Mouse (Mus musculus): ENCODE measurements around the gene Bicral. TPM values are rescaled to one million over a fixed set of nuclear protein-coding genes. Genes with fewer than 3 reads are reported as not detected.
"Not testable (repeated sequence)": the region's sequence is repeated elsewhere in the genome, so short reads cannot be mapped to it uniquely, and the experiment has no call there.

Gene Bicral
- total RNA-seq, 2 experiments from 2014 or later: 61.5 to 65.7 TPM

DNA sequence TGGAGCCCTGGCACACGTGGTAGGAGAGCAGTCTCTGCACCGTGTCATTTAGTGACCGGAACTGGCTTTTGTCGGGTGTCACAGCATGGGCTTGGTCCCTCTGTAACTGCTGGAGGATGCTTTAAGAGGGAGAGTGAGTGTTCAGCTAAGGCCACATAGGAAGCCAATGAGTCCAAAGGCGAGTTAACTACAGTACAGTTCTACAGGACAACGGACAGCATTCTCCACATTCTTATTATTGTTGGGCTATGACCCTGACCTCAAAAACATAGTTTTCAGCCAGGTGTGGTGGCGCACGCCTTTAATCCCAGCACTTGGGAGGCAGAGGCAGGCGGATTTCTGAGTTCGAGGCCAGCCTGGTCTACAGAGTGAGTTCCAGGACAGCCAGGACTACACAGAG lies 49.9 kb downstream of the Bicral start:
- DNase-seq (ENCODE audit: low spot score in 2 of 2): no peak

DNA sequence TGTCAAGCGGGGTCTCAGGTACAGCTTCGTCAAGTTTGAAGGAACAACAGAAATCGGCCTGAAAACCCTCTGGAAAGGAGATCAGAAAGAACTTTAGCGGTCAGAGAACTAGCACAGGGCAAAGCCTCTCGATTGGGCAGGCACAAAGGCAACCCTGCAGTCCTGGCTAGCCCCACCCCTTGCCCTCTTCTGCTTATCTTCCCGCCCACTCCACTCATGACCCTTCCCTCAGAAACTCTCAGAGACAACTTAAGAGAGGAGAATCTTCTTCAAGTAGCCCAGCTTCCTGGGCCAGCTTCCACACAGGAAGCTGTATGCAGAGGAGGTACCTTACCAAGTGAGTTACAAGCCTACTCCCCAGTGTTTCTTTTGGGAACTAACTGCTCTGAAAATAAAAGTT lies 56.5 kb downstream of the Bicral start:
- no peak for DNase-seq (ENCODE audit: low spot score in 2 of 2)

DNA sequence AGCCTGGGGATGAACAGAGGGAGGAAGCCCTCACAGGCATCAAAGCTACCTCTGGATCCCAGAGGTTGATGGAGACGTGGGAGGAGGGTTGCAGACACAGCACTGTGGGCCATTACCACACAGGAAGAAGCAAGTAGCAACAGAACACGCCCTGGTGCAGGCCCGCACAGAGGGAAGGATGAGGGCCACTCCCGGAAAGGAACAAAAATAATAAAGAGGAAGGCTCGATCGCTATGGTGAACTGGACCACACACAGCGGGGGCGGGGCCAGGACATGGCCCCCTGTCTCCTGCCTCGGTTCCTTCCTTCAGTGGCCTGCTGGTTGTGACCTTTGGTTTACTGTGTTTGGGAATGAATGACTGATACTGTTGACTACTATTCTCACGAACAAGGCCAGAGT lies 58.6 kb downstream of the Bicral start:
- no peak for DNase-seq (ENCODE audit: low spot score in 2 of 2)

DNA sequence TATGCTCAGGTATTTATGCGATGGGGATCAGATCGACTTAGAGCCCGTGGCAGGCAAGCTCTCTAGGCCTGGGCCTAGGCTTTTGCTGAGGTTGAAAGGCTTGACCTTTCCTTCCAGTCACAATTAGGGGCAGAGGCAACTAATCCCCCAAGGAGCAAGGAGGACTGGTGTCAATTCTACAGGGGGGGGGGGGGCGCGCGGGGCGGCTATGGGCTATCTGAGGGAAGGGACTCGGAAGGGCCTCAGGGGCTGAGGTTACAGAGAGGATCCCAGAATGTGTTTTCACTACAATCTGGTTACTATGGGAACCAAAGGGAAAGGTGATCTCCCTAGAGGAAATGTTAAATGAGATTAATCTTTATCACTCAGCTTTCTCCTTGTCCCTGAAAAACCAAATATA lies 60.9 kb downstream of the Bicral start:
- DNase-seq (ENCODE audit: low spot score in 2 of 2): no peak

DNA sequence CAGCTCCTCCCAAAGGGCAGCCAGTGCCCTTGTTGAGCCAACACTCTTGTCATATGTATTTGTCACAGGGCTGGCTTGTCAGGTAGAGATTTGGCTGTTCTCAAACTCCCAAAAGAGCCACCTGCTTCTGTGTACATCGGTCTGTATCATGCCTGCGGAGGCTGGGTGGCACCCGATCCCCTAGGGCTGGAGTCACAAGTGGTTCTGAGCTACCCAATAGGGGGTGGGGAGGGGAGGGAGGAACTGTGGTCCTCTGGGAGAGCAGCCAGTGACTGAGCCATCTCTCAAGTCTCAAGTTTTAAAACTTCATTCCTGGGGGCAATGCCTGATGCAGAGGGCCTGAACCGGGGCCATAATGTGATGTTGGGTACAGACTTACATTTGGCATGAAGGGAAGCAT lies 61.5 kb downstream of the Bicral start:
- no peak for DNase-seq (ENCODE audit: low spot score in 2 of 2)

DNA sequence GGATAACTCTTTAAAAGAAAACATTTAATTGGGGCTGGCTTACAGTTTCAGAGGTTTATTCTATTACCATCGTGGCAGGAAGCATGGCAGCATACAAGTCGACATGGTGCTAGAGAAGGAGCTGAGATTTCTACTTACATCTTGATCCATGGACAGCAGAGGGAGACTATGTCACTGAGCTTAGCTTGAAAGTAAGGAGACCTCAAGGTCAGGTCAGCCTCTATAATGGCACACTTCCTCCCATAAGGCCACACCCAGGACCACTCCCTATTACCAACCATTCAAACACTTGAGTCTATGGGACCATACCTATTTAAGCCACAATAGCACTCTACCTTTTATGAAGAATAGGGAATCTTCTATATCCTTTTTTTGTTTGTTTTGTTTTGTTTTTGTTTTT lies 65.3 kb downstream of the Bicral start:
- no peak for DNase-seq (ENCODE audit: low spot score in 2 of 2)

DNA sequence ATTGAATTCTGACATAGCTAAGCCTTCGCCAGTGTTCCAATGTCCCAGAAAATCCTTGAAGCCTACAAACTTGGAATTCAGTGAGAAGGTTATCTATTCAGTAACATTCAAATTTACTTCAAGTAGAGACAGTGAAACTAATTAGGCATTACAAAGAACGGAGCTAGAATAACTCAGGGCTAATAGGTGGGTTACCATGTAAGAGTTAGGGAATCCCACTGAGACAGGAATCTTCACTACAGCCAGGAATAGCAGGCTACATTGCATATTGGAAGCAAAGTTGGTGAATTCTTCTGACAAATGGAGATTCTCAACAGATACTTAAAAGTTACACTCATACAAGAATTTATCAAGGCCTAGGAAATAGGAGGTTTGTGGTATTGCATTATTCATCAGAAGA lies 70.3 kb downstream of the Bicral start:
- DNase-seq (ENCODE audit: low spot score in 2 of 2): not testable (repeated sequence)

DNA sequence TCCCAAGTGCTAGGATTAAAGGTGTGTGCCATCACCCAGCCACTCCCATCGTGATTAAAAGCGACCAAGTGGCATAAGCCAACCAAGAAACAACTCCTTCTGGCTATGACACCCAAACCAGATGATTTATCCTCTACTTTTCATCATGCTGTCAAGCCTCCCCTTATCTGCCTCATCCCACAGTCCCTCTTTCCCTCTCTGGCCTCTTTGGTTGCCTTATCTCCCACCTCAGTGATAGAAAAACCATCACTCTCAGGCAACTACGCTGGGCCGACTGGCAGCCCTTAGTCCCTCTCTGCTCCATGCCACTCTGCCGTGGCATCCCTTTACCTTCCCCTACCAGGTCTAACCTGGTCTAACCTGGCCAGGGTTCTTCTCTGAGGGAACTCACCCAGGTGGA lies 71.3 kb downstream of the Bicral start:
- DNase-seq (ENCODE audit: low spot score in 2 of 2): no peak

DNA sequence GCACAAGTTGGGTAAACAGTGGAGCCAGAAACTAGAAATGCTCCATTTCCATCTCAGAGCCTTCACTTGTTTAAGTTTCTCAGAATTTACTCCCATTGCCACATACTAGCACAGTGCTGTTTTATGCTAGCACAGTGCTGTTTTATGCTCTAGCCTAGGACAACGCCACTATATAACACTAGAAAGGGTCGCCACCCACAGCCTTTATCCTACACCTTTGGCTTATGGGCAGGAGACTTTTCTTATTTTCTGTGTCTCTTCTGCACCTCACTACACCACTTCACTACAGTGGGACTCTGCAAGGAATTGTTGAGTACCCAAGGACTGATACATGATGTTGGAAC lies 75.1 kb downstream of the Bicral start:
- no peak for DNase-seq (ENCODE audit: low spot score in 2 of 2)

DNA sequence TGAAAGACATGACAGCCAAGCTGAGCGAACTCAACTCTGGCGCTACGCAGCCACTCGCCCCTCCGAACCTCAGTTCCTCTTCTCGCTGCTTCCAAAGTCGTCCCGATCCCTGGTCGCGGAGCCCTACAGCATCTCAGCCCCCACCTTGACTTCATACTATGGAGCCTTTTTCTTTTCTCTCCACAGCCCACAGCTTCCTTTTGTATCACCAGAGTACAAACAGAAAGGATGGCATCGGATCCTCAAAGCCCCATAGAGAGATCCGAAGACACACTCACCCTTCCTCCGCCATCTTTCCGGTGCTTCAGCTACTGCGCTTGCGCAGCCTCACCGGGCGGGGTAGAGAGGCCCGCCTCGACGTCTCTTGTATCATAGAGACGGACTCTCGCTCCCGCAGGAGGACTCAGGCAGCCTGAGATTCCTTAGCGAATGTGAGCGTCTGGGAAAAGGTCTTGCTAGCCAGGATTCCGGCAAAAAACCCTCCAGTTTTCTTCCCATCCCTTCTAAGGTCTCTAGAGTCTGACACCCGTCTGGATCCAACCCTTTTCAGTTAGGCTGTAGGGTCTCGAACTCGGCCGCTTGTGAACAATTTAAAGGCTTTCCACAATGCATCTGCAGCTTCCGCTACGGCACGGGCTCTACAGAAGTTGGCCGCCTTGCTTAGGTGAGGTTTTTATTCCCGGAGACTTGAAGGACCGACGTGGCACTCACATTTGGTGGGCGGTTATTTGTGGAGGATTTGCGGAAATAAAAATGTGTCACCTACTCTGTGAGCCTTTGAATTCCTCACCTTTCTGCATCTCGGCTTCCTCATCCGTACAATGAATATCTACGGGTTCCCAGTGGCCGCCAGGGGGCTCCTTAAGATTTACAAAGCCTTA lies 75.7 kb downstream of the Bicral start, which contains the start of gene Rpl7l1:
Gene Rpl7l1 (minus strand): TSS at position 332 of the 881 bp plus-strand sequence.
- DNase-seq (ENCODE audit: low spot score in 2 of 2): peak; percentile 90 to 92

DNA sequence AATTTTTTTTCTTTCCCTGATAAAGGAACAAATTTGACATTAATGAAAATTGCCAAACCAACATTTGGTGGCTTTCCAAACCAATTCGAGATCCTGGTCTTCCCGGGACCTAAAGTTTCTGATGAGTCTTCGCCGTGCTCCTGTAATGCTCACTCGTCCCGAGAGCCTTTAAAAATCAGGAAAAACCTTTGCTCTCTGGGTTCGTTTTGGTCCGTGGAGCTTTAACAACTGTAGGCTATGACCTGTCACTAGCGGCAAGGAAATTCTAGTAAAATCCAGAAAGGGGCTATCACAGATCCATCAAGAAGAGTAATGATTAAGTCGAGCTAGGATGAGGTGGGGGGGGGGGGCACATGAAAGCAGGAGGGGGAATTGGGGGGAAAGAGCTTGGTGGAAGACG lies 76.4 kb downstream of the Bicral start:
- no peak for DNase-seq (ENCODE audit: low spot score in 2 of 2)

DNA sequence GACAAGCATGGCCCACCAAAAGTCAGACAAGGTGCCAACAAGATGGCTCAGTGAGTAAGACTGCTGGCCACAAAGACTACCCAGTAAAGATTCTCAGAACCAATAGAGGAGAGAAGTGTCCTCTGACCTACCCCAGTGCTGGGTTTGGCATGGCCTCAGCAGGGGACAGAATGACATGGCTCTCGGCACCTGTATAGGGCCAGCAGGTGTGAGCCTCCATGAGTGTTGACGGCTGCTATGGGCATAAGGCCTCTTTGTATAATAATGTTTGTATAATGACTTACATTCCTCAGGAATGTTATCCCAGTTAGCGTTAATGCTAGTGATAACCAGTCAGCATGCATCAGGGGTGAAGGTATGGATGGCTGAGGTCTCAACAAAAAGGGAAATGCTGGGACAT lies 82.2 kb downstream of the Bicral start:
- DNase-seq (ENCODE audit: low spot score in 2 of 2): no peak

DNA sequence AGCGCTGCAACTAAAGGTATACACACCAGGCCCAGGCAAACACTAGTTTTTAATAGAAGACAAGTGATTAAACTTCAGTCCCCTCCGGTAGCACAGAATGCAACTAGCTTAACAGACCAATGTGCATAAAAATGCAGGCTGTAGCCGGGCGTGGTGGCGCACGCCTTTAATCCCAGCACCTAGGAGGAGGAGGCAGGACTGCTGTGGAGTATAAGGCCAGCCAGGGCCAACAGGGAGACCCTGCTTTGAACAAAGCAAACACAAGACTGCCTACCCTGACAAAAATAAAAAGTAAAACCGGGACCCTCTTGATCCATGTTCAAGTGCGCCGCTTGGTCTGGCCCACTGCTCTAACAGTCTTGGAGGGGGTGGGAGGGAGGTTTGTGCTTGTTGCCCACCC lies 83.2 kb downstream of the Bicral start:
- no peak for DNase-seq (ENCODE audit: low spot score in 2 of 2)

DNA sequence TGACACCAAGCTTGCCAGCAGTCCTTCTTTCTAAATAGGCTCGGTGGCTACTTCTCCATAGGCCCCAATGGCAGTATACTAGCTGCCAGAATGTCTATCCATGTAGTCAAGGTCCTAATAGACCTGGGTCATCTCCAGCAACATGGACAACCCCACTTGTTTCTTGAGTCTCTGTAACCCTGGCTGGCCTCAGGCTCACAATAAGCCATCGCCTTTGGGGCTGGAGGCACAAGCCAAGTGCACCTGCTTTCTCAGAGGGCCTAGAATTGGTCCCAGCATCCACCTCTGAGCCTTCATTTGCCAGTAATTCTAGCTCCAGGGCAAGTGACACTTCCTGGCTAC lies 84.2 kb downstream of the Bicral start:
- DNase-seq (ENCODE audit: low spot score in 2 of 2): no peak

DNA sequence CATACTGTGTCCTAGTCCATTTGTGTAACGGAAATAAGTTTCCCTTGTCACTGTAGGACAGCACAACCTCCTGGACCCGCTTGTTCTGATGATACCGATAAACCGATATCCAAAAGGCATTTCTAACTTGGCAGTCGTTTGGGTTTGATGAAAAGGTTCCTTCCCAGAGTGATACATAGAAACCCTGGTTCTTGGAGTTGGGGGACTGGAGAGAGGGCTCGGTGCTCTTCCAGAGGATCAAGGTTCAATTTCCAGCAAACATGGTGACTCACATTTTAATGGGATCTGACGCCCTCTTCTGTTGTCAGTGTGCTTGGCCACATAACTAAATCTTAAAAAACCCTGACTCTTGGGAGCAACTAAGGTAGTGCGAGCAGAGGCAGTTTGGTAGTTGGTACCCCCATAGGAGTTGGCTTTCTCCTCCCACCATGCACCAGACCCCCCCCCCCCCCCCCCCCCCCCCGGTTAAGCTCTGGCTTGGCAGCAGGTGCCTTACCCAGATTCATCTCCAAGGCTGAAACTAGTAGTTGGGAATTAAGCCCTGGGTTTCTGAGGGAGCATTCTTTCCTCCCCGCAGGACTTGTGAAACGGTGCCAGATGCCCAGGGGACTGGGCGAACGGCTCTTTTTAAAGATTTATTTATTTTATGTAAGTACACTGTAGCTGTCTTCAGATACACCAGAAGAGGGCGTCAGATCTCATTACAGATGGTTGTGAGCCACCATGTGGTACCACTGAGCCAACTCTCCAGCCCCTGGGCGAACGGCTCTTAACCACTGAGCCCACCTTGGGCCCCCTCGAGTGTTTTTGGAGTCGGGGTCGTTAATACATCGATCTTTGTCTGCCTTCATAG lies 84.8 kb downstream of the Bicral start:
- DNase-seq (ENCODE audit: low spot score in 2 of 2): no peak

DNA sequence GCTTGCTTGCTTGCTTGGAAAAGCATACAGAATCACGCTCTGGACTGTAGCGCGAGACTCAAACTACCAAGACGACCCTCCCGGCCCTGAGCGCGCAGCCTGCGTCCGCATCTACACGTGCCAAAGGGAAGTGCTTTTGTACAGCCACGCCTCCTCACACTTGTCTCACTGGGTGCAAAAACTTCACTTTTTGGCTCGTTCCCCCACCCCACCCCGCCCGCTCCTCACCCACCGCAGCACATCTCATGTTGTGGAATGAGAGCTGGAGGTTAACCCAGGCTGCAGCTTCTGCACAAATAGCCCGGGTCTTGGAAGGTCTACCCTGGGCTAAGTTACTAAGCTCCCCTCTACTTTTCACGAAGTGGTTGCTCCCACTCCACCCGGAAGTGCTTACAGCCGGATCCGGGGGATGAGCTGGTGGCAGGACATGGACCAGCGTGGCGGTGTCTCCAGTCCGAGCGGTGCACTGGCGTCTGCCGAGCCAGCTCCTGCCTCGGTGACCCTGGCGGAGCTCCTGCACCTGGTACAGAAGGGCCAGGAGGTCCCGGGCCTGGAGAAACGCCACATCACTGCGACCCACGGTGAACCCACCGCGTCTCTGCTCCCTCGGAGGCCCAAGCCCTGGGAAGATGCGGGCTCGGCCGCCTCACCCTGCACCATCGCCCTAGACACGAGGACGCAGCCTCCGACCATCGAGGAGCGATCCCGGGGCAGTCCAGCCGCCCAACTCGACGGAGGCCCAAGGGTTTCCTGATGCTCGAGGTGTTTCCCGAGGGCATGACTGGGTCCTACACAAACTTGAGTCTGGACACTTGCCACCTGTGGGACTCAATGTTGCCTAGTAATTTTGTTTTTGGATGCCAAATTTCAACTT lies 85.6 kb downstream of the Bicral start, which contains the start of gene 2310039H08Rik:
Gene 2310039H08Rik (plus strand): TSS at position 232 of the 874 bp plus-strand sequence.
- peak; percentile 83 to 90 for DNase-seq (ENCODE audit: low spot score in 2 of 2)

DNA sequence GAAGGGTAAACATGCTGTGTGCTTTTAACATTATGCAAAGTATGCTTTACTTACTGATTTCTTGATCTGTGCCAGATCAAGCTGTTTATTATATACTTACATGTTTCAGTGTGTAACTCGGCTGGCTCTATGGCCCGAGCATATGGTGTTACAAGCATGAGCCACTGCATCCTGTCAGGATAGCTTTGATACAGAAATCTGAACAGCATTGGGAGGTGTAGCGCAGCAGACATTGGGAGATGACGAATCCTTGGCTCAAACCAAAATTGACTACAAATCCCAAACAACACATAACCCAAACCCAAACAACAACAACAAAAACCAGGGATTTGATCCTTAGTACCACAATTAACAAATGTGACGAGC lies 86.3 kb downstream of the Bicral start:
- DNase-seq (ENCODE audit: low spot score in 2 of 2): no peak

DNA sequence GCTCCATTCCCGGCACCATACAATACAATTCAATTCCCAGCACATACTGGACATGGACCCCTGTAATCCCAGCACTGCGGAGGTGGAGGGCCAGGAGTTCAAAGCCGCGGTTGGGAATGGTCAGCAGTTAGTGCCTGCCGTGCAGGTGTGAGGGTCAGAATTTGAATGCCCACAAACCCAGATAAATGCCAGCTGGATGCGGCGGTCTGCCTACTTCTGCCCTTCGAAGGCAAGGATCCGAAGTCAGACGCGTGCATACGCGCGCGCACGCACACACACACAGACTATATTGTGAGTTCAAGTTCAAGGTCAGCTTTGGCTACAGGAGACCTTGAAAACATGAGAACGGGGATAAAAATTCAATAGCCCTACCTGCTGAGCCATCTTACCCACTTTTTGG lies 86.7 kb downstream of the Bicral start:
- no peak for DNase-seq (ENCODE audit: low spot score in 2 of 2)

DNA sequence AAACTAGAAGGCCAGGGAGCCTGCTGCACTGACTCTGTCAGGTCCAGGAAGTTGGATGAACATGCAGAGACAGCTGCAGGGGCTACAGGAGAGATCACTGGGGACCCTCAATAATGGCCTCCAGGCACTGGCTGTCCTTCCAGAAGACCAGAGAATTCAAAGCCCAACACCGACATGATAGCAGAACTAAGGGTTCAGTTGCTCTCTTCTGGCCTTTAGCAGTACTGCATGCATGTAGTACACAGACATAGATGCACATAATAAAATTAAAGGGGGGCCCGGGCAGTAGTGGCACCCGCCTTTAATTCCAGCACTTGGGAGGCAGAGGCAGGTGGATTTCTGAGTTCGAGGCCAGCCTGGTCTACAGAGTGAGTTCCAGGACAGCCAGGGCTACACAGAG lies 87.3 kb downstream of the Bicral start:
- DNase-seq (ENCODE audit: low spot score in 2 of 2): no peak

DNA sequence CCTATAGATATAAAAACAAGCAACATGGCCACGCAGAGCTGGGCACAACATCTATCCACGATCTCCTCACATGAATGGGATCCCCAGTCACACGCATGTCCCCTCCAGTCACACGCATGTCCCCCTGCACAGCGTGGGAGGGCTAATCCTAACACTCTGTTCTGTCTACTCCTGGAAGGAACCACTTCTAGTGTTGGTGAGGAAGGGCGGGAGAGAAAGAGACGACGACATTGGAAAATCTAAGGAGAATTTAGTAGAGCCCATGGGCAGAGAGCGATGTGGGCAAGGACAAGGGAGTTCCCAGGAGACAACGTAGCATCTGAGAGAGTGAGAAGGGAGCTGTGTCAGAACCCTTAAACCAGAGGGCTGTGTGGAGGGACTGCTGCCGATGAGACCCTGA lies 87.7 kb downstream of the Bicral start:
- no peak for DNase-seq (ENCODE audit: low spot score in 2 of 2)

DNA sequence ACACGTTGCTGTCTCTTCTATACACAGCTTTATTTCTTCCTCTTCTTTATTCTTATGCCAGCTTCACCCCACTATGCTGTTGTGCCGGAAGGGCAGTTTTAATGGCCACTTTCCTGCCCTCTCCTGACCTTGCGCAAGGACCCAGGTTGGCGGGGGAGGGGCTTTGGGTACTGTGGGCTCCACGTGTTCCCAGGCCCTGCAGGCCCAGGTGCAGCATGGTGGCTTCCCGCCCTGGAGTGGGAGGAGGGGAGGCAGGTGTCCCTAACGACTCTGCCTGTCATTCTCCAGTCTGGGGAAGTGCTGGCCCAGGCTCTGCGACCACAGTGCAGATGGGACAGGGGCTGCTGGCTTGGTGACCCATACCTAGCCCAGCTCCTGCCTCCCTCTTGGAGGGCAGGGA lies 90.4 kb downstream of the Bicral start:
- no peak for DNase-seq (ENCODE audit: low spot score in 2 of 2)

DNA sequence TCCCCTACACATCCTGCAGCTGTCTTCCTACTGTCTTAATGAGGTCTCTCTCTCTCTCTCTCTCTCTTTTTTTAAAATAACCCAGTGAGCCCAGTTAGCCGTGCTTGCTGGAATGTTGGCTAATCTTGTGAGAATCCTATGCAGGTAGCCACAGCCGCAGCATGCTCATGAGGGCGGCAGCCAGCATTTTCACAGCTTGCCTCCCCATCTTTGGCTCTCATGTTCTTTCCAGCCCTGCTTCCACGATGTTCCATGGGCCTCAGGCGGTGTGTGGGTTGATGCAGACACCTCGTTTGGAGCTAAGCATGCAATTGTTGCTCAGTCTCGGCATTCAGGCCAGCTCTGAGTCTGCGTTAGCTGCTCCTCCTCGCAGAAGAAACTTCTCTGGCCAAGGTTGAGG lies 93.4 kb downstream of the Bicral start:
- peak; percentile 48 to 67 for DNase-seq (ENCODE audit: low spot score in 2 of 2)
